Mouse (Mus musculus): ENCODE data around the gene Car7. TPM values are rescaled to one million over a fixed set of nuclear protein-coding genes. Genes with fewer than 3 reads are reported as not detected.

The Car7 gene
- polyA plus RNA-seq (2012; rRNA removed) = 48.6 and 59.8 TPM in 2 replicates

- peak within 1 kb of the TSS; percentile 92 for H3K27ac ChIP-seq (ENCODE audit: insufficient read depth, low read length)
- H3K4me1 ChIP-seq (ENCODE audit: control insufficient read depth, insufficient read depth, low read length) = no peaks in the 10 kb centered on the region; the same call in none of the 2 replicates
- peak within 1 kb of the TSS; percentile 76 for H3K4me3 ChIP-seq (ENCODE audit: insufficient read depth, low read length)
- peak; percentile 87 for TF ChIP-seq POLR2A (IDR thresholded peaks at IDR 0.05; ENCODE audit: extremely low read depth, insufficient read depth, low read length)
- peak; percentile 83 for TF ChIP-seq CTCF (IDR thresholded peaks at IDR 0.05; ENCODE audit: extremely low read depth, insufficient read depth, low read length)
Measured at GRCm38 (mm10) chr8:104533971-104534778, at the start of gene Car7, which contains the start of gene Nae1. Gene Car7 (plus strand): TSS chr8:104534689. Gene Nae1 (minus strand): TSS chr8:104534637.

- Histone ChIP-seq H3K27ac (ENCODE audit: insufficient read depth, low read length) (no peak within 1 kb of the TSS), H3K4me3 (ENCODE audit: insufficient read depth, low read length) (peak within 1 kb of the TSS; percentile 56), H3K4me1 (ENCODE audit: control insufficient read depth, insufficient read depth, low read length) (no peaks in the 10 kb centered on the region)
- TF ChIP-seq CTCF (IDR thresholded peaks at IDR 0.05; ENCODE audit: extremely low read depth, insufficient read depth, low read length) (no peak), POLR2A (IDR thresholded peaks at IDR 0.05; ENCODE audit: extremely low read depth, insufficient read depth, low read length) (peak; percentile 34; the same call in 1 of the 2 replicates)
Measured at GRCm38 (mm10) chr8:104509061-104510006, 25.2 kb upstream of the Car7 start, which contains the start of gene Terb1. Gene Terb1 (minus strand): TSS chr8:104509910.

GRCm38 (mm10) chr8:104510134-104510533 is 24.4 kb upstream of the Car7 start:
- no peaks in the 10 kb centered on the region for H3K4me1 ChIP-seq (ENCODE audit: control insufficient read depth, insufficient read depth, low read length)
- no peak overlapping the region; the same call in 1 of the 2 replicates for H3K4me3 ChIP-seq (ENCODE audit: insufficient read depth, low read length)
- no peak overlapping the region for H3K27ac ChIP-seq (ENCODE audit: insufficient read depth, low read length)
- TF ChIP-seq CTCF (IDR thresholded peaks at IDR 0.05; ENCODE audit: extremely low read depth, insufficient read depth, low read length) (no peak), POLR2A (IDR thresholded peaks at IDR 0.05; ENCODE audit: extremely low read depth, insufficient read depth, low read length) (no peak)

- Histone ChIP-seq H3K4me1 (ENCODE audit: control insufficient read depth, insufficient read depth, low read length) (no peaks in the 10 kb centered on the region), H3K27ac (ENCODE audit: insufficient read depth, low read length) (no peak overlapping the region)
Measured at GRCm38 (mm10) chr8:104517872-104518271, 16.6 kb upstream of the Car7 start.

DNA sequence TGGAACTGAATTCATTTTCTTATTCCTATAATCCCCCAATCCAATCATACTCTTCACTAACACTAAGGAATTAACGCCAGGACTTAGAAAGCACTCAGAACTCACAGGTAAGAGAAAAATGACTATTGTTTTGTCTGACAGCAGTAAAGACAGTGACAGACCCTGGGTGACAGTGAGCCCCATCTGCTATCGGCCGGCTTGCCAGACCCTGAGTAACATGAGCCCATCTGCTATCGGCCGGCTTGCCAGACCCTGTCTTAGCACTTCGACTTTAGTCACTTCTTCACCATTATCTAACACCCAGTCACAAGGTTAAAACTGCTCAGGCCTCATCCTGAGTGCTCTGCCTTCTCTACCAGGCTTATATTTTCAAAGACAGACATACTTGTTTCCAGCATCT is 4.8 kb upstream of the Car7 start:
- Histone ChIP-seq H3K27ac (ENCODE audit: insufficient read depth, low read length) (no peak overlapping the region), H3K4me3 (ENCODE audit: insufficient read depth, low read length) (no peak overlapping the region), H3K4me1 (ENCODE audit: control insufficient read depth, insufficient read depth, low read length) (no peaks in the 10 kb centered on the region)
- no peak for TF ChIP-seq POLR2A (IDR thresholded peaks at IDR 0.05; ENCODE audit: extremely low read depth, insufficient read depth, low read length)
- no peak for TF ChIP-seq CTCF (IDR thresholded peaks at IDR 0.05; ENCODE audit: extremely low read depth, insufficient read depth, low read length)

More at GRCm38 (mm10) chr8:104517872-104518271, 16.6 kb upstream of the Car7 start:
- TF ChIP-seq CTCF (IDR thresholded peaks at IDR 0.05; ENCODE audit: extremely low read depth, insufficient read depth, low read length) = no peak
- TF ChIP-seq POLR2A (IDR thresholded peaks at IDR 0.05; ENCODE audit: extremely low read depth, insufficient read depth, low read length) = no peak
- H3K4me3 ChIP-seq (ENCODE audit: insufficient read depth, low read length) = no peak overlapping the region

DNA sequence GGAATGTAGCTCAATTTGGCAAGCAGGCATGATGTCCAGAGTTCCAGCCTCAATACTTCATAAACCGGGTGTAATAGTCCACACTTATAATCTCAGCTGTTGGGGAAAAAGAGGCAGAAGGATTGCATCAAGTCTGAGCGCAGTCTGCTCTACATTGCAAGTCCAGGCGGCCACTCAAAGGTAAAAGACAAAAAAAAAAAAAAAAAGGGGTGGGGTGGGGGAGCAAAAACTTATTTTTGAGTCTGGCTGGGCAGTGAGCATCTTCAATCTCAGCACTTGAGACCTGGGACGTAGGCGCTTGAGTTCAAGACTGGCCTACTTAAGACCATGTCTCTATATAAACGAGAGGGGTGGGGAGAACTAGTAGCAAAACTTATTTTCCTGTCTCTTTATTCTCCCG is 938 bp upstream of the Car7 start:
- peak overlapping the region; percentile 76 for H3K4me3 ChIP-seq (ENCODE audit: insufficient read depth, low read length)
- no peak for TF ChIP-seq POLR2A (IDR thresholded peaks at IDR 0.05; ENCODE audit: extremely low read depth, insufficient read depth, low read length)
- TF ChIP-seq CTCF (IDR thresholded peaks at IDR 0.05; ENCODE audit: extremely low read depth, insufficient read depth, low read length) = no peak
- no peaks in the 10 kb centered on the region; the same call in none of the 2 replicates for H3K4me1 ChIP-seq (ENCODE audit: control insufficient read depth, insufficient read depth, low read length)
- no peak overlapping the region for H3K27ac ChIP-seq (ENCODE audit: insufficient read depth, low read length)

- H3K27ac ChIP-seq (ENCODE audit: insufficient read depth, low read length) = no peak overlapping the region
- no peak for TF ChIP-seq CTCF (IDR thresholded peaks at IDR 0.05; ENCODE audit: extremely low read depth, insufficient read depth, low read length)
- TF ChIP-seq POLR2A (IDR thresholded peaks at IDR 0.05; ENCODE audit: extremely low read depth, insufficient read depth, low read length) = no peak; the same call in 1 of the 2 replicates
- H3K4me3 ChIP-seq (ENCODE audit: insufficient read depth, low read length) = peak overlapping the region; percentile 76
- no peaks in the 10 kb centered on the region; the same call in none of the 2 replicates for H3K4me1 ChIP-seq (ENCODE audit: control insufficient read depth, insufficient read depth, low read length)
Measured at GRCm38 (mm10) chr8:104534779-104535141, 271 bp downstream of the Car7 start.

DNA sequence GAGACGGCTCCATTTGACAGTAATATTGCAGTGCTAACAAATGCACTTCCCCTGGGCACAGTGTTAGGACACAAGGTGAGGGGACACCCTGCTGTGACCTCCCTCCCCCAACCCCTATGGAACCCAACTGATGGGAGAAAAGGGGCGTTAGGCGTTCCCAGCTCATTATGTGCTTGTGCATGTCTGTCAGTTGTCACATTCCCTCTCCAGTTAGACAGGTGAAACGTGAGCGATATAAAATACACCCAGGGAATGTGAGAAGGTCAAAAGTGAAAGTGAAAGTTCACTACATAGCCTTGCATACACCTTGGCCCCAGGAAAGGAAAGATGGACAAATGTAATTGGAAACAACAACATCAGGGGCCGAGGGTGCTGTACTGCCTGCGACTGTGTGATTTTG is 889 bp downstream of the Car7 start:
- no peaks in the 10 kb centered on the region; the same call in none of the 2 replicates for H3K4me1 ChIP-seq (ENCODE audit: control insufficient read depth, insufficient read depth, low read length)
- H3K4me3 ChIP-seq (ENCODE audit: insufficient read depth, low read length) = peak overlapping the region; percentile 76
- TF ChIP-seq POLR2A (IDR thresholded peaks at IDR 0.05; ENCODE audit: extremely low read depth, insufficient read depth, low read length) = no peak
- no peak for TF ChIP-seq CTCF (IDR thresholded peaks at IDR 0.05; ENCODE audit: extremely low read depth, insufficient read depth, low read length)
- peak overlapping the region; percentile 8; the same call in 1 of the 2 replicates for H3K27ac ChIP-seq (ENCODE audit: insufficient read depth, low read length)

GRCm38 (mm10) chr8:104536028-104536427 is 1.5 kb downstream of the Car7 start:
- Histone ChIP-seq H3K4me3 (ENCODE audit: insufficient read depth, low read length) (no peak overlapping the region), H3K4me1 (ENCODE audit: control insufficient read depth, insufficient read depth, low read length) (no peaks in the 10 kb centered on the region; the same call in none of the 2 replicates), H3K27ac (ENCODE audit: insufficient read depth, low read length) (no peak overlapping the region)
- no peak for TF ChIP-seq CTCF (IDR thresholded peaks at IDR 0.05; ENCODE audit: extremely low read depth, insufficient read depth, low read length)
- no peak for TF ChIP-seq POLR2A (IDR thresholded peaks at IDR 0.05; ENCODE audit: extremely low read depth, insufficient read depth, low read length)
